Mouse (Mus musculus): ENCODE data around the gene Bicra. TPM values are rescaled to one million over a fixed set of nuclear protein-coding genes. Genes with fewer than 3 reads are reported as not detected.
A peak's percentile ranks its signal among the peaks of the same experiment; 100 is the strongest.

Bicra gene
- total RNA-seq, 2 experiments from 2014 or later, result 14.5 to 15.4 TPM

GRCm38 (mm10) chr7:16046481-16047337 lies 1.0 kb downstream of the Bicra start:
- intact Hi-C loops (cut with DNase I), result loop anchor here (1.0 to 10.0 kb wide), 3 partner anchors 18 to 968 kb away; no protein-coding TSS in a partner anchor
- peak; percentile 77 to 78 for DNase-seq (ENCODE audit: extremely low spot score in 1 of 2, low spot score in 2 of 2)
- peak overlapping the region; percentile 98 for H3K27ac ChIP-seq
- peak overlapping the region; percentile 91 for H3K4me3 ChIP-seq
- TF ChIP-seq CTCF (IDR thresholded peaks at IDR 0.05), result no peak

GRCm38 (mm10) chr7:16046101-16046480 lies 1.6 kb downstream of the Bicra start:
- TF ChIP-seq CTCF (IDR thresholded peaks at IDR 0.05), result no peak
- peak overlapping the region; percentile 98 for H3K27ac ChIP-seq
- peak overlapping the region; percentile 91 for H3K4me3 ChIP-seq
- intact Hi-C loops (cut with DNase I), result loop anchor here (2.0 to 10.0 kb wide), 2 partner anchors 17 to 969 kb away; no protein-coding TSS in a partner anchor
- no peak for DNase-seq (ENCODE audit: extremely low spot score in 1 of 2, low spot score in 2 of 2)

GRCm38 (mm10) chr7:16045538-16045937 lies 2.2 kb downstream of the Bicra start:
- H3K27ac ChIP-seq, result peak overlapping the region; percentile 98
- DNase-seq (ENCODE audit: extremely low spot score in 1 of 2, low spot score in 2 of 2), result no peak
- no peak for TF ChIP-seq CTCF (IDR thresholded peaks at IDR 0.05)
- no peak overlapping the region for H3K4me3 ChIP-seq
- intact Hi-C loops (cut with DNase I), result loop anchor here (10.0 kb wide), 1 partner anchor 969 kb away; no protein-coding TSS in a partner anchor

GRCm38 (mm10) chr7:16044531-16044930 lies 3.2 kb downstream of the Bicra start:
- intact Hi-C loops (cut with DNase I), result loop anchor here (10.0 kb wide), 1 partner anchor 970 kb away; no protein-coding TSS in a partner anchor
- TF ChIP-seq CTCF (IDR thresholded peaks at IDR 0.05), result no peak
- Histone ChIP-seq H3K4me3 (no peak overlapping the region), H3K27ac (no peak overlapping the region)
- DNase-seq (ENCODE audit: extremely low spot score in 1 of 2, low spot score in 2 of 2), result no peak

GRCm38 (mm10) chr7:16043861-16044435 lies 3.8 kb downstream of the Bicra start:
- intact Hi-C loops (cut with DNase I), result loop anchor here (10.0 kb wide), 1 partner anchor 971 kb away; no protein-coding TSS in a partner anchor

GRCm38 (mm10) chr7:16042850-16043775 lies 4.6 kb downstream of the Bicra start:
- no peak for TF ChIP-seq CTCF (IDR thresholded peaks at IDR 0.05)
- no peak overlapping the region for H3K27ac ChIP-seq
- DNase-seq (ENCODE audit: extremely low spot score in 1 of 2, low spot score in 2 of 2), result no peak
- intact Hi-C loops (cut with DNase I), result loop anchor here (10.0 kb wide), 1 partner anchor 972 kb away; no protein-coding TSS in a partner anchor
- H3K4me3 ChIP-seq, result no peak overlapping the region

More at GRCm38 (mm10) chr7:16043861-16044435, 3.8 kb downstream of the Bicra start:
- Histone ChIP-seq H3K27ac (no peak overlapping the region), H3K4me3 (no peak overlapping the region)
- TF ChIP-seq CTCF (IDR thresholded peaks at IDR 0.05), result no peak
- no peak for DNase-seq (ENCODE audit: extremely low spot score in 1 of 2, low spot score in 2 of 2)

GRCm38 (mm10) chr7:16041208-16041607 lies 6.5 kb downstream of the Bicra start:
- Histone ChIP-seq H3K4me3 (no peak overlapping the region), H3K27ac (no peak overlapping the region)
- TF ChIP-seq CTCF (IDR thresholded peaks at IDR 0.05), result no peak
- intact Hi-C loops (cut with DNase I), result loop anchor here (10.0 kb wide), 1 partner anchor 974 kb away; no protein-coding TSS in a partner anchor
- DNase-seq (ENCODE audit: extremely low spot score in 1 of 2, low spot score in 2 of 2), result no peak

GRCm38 (mm10) chr7:16039363-16039762 lies 8.4 kb downstream of the Bicra start:
- intact Hi-C loops (cut with DNase I), result no loop called here
- no peak for TF ChIP-seq CTCF (IDR thresholded peaks at IDR 0.05)
- Histone ChIP-seq H3K4me3 (no peak overlapping the region), H3K27ac (no peak overlapping the region)
- no peak for DNase-seq (ENCODE audit: extremely low spot score in 1 of 2, low spot score in 2 of 2)

GRCm38 (mm10) chr7:16036972-16037371 lies 10.7 kb downstream of the Bicra start:
- DNase-seq (ENCODE audit: extremely low spot score in 1 of 2, low spot score in 2 of 2), result no peak
- no peak overlapping the region for H3K4me3 ChIP-seq
- TF ChIP-seq CTCF (IDR thresholded peaks at IDR 0.05), result no peak
- no peak overlapping the region for H3K27ac ChIP-seq
- intact Hi-C loops (cut with DNase I), result no loop called here

- no peak for TF ChIP-seq CTCF (IDR thresholded peaks at IDR 0.05)
- no peak for DNase-seq (ENCODE audit: extremely low spot score in 1 of 2, low spot score in 2 of 2)
- intact Hi-C loops (cut with DNase I), result no loop called here
- no peak overlapping the region for H3K27ac ChIP-seq
- no peak overlapping the region for H3K4me3 ChIP-seq
Observed at GRCm38 (mm10) chr7:16033580-16034461, 13.9 kb downstream of the Bicra start.

Data from left cerebral cortex, adult 2 months (tissue).